Mouse (Mus musculus) bone marrow, adult 2 months (tissue): Measurements from ENCODE around the gene Cox8c.

Experiments used
- CTCF ChIP-seq: fragments of 200-500 bp; IDR thresholded peaks from 2 replicates; pipeline ENCODE4 v1.5.1; 2011; ENCODE audit warnings: low read length, control low read depth; ENCODE audit not compliant: control insufficient read depth, insufficient read depth
- POLR2A ChIP-seq: fragments of 200-500 bp; IDR thresholded peaks from 2 replicates; pipeline ENCODE4 v1.6.1; 2011; ENCODE audit warnings: low read depth, mild to moderate bottlenecking, control low read depth, low read length, borderline replicate concordance; ENCODE audit not compliant: control insufficient read depth

- TF ChIP-seq CTCF (no peak), POLR2A (no peak)
These were observed 29.3 kb upstream of the Cox8c start for GRCm38 (mm10) chr12:102869802-102870201.
